Mouse (Mus musculus): ENCODE measurements around the gene Cblb.

The Cblb gene

GRCm38 (mm10) chr16:52069648-52070047 lies 38.6 kb downstream of the Cblb start:
- intact Hi-C loops (cut with DNase I) = no loop called here

GRCm38 (mm10) chr16:52070128-52070527 lies 39.1 kb downstream of the Cblb start:
- intact Hi-C loops (cut with DNase I) = no loop called here

GRCm38 (mm10) chr16:52071290-52071689 lies 40.3 kb downstream of the Cblb start:
- intact Hi-C loops (cut with DNase I) = no loop called here

GRCm38 (mm10) chr16:52071766-52072209 lies 40.8 kb downstream of the Cblb start:
- intact Hi-C loops (cut with DNase I) = no loop called here

- intact Hi-C loops (cut with DNase I) = no loop called here
These were observed 45.6 kb downstream of the Cblb start for GRCm38 (mm10) chr16:52076652-52077051.

GRCm38 (mm10) chr16:52077901-52078300 lies 46.9 kb downstream of the Cblb start:
- intact Hi-C loops (cut with DNase I) = no loop called here

- intact Hi-C loops (cut with DNase I) = no loop called here
These were observed 47.9 kb downstream of the Cblb start for GRCm38 (mm10) chr16:52078758-52079474.

- intact Hi-C loops (cut with DNase I) = no loop called here
These were observed 48.4 kb downstream of the Cblb start for GRCm38 (mm10) chr16:52079475-52079823.

- intact Hi-C loops (cut with DNase I) = no loop called here
These were observed 49.8 kb downstream of the Cblb start for GRCm38 (mm10) chr16:52080619-52081395.

GRCm38 (mm10) chr16:52081756-52082155 lies 50.7 kb downstream of the Cblb start:
- intact Hi-C loops (cut with DNase I) = no loop called here

- intact Hi-C loops (cut with DNase I) = no loop called here
These were observed 55.9 kb downstream of the Cblb start for GRCm38 (mm10) chr16:52086793-52087450.

- intact Hi-C loops (cut with DNase I) = no loop called here
These were observed 58.3 kb downstream of the Cblb start for GRCm38 (mm10) chr16:52089354-52089753.

- intact Hi-C loops (cut with DNase I) = no loop called here
These were observed 59.9 kb downstream of the Cblb start for GRCm38 (mm10) chr16:52090899-52091298.

GRCm38 (mm10) chr16:52093325-52094253 lies 62.6 kb downstream of the Cblb start:
- intact Hi-C loops (cut with DNase I) = no loop called here

- intact Hi-C loops (cut with DNase I) = no loop called here
These were observed 63.9 kb downstream of the Cblb start for GRCm38 (mm10) chr16:52094735-52095459.

GRCm38 (mm10) chr16:52095643-52096042 lies 64.6 kb downstream of the Cblb start:
- intact Hi-C loops (cut with DNase I) = no loop called here

- intact Hi-C loops (cut with DNase I) = no loop called here
These were observed 69.4 kb downstream of the Cblb start for GRCm38 (mm10) chr16:52100466-52100865.

- intact Hi-C loops (cut with DNase I) = no loop called here
These were observed 73.6 kb downstream of the Cblb start for GRCm38 (mm10) chr16:52104608-52105007.

GRCm38 (mm10) chr16:52107836-52108235 lies 76.8 kb downstream of the Cblb start:
- intact Hi-C loops (cut with DNase I) = no loop called here

GRCm38 (mm10) chr16:52114473-52114872 lies 83.4 kb downstream of the Cblb start:
- intact Hi-C loops (cut with DNase I) = no loop called here
